Mouse (Mus musculus) intestine, embryonic 15.5 days (tissue): ENCODE measurements around the gene Msrb1. TPM values are rescaled to one million over a fixed set of nuclear protein-coding genes. Genes with fewer than 3 reads are reported as not detected.

Experiments used
- ATAC-seq: fragments of 200-750 bp; cut with Nextera tagmentation; 2 replicates; pipeline ENCODE4 v1.8.0; 2017; ENCODE audit warnings: moderate TSS enrichment, moderate library complexity
- H3K27ac ChIP-seq: fragments of 300-500 bp; sonication (generic); 2 replicates; pipeline ENCODE4 v1.5.1; 2015; ENCODE audit warnings: mild to moderate bottlenecking, inconsistent platforms
- H3K27me3 ChIP-seq: fragments of 300-500 bp; sonication (generic); replicated peaks from 2 replicates; pipeline ENCODE4 v1.6.1; 2015; ENCODE audit warnings: inconsistent platforms
- H3K36me3 ChIP-seq: fragments of 300-500 bp; sonication (generic); 2 replicates; pipeline ENCODE4 v1.6.1; 2015; ENCODE audit warnings: inconsistent platforms
- H3K4me1 ChIP-seq: fragments of 300-500 bp; sonication (generic); replicated peaks from 2 replicates; pipeline ENCODE4 v1.6.1; 2015; ENCODE audit warnings: inconsistent platforms
- H3K4me2 ChIP-seq: fragments of 300-500 bp; sonication (generic); replicated peaks from 2 replicates; pipeline ENCODE4 v1.6.1; 2015; ENCODE audit warnings: mild to moderate bottlenecking, inconsistent platforms
- H3K4me3 ChIP-seq: fragments of 300-500 bp; sonication (generic); replicated peaks from 2 replicates; pipeline ENCODE4 v1.5.1; 2015; ENCODE audit warnings: inconsistent platforms
- H3K9ac ChIP-seq: fragments of 300-500 bp; sonication (generic); 2 replicates; pipeline ENCODE4 v1.6.1; 2015; ENCODE audit warnings: inconsistent platforms
- H3K9me3 ChIP-seq: fragments of 300-500 bp; sonication (generic); 2 replicates; pipeline ENCODE4 v1.6.1; 2016; ENCODE audit warnings: inconsistent platforms
- WGBS: fragments of 180-500 bp; shearing (Covaris S2); methylation state at CpG from one replicate; pipeline ENCODE4 v1.1.7; 2015; 5-methylcytosine and 5-hydroxymethylcytosine counted together
- polyA plus RNA-seq: library from polyadenylated mRNA; unstranded; fragments of >200 nt; fragmentation: Nextera tagmentation; extraction: Ambion mirVana; gene quantifications from 2 replicates; pipeline ENCODE4 v1.2.1, GENCODE M21; 2015

Gene Msrb1
- polyA plus RNA-seq, 1 experiment from 2014 or later: 32.4 TPM

DNA sequence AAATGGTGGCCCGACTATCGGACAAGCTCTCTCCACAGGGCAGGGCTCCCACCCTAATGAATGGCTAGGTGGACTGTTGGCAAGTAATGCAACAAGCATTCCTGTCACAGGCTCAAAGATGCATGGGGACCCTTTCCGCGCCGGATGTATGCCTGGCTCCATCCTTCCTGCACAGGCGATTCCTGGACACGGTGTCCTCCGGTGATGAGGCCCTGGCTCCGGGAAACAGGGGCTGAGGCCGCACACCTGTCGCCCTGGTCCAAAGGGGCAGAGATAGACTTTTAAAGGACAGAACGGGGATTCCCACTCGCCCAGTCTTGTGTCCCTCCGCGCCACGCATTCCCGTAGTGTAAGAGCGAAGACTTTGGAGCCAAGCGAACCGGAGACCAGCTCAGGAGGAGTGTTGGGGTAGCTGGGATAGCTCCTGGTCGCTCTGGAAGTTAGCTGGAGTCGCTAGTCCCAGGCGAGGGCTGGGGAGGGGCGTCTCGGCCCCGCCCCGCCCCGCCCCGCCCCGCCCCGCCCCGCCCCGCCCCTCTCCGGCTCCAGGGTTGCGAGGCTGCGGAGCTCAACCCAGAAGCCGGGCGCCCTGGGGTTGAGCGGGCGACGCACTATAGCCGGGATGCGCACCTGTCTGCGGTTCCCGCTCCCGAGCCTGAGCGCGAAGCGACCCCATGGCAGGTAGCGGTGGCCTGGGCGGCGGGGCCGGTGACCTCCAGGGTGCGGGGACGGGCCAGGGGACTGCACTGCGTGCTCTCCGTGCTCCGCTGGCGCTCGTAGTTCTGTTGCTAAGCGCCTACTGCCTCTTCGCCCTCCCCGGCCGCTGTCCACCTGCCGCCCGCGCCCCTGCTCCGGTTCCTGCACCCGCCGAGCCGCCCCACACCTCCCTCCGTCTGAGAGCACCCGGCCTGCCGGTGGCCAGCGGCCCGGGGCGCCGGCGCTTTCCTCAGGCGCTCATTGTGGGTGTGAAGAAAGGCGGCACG, 16.3 kb downstream of the Msrb1 start, which contains the start of gene Hs3st6:
Hs3st6 (plus strand) TSS at position 574 of the 980 bp plus-strand sequence.
- Histone ChIP-seq H3K36me3 (no peaks in the 10 kb centered on the region), H3K9me3 (no peaks in the 10 kb centered on the region), H3K4me3 (peak within 1 kb of the TSS; percentile 51), H3K4me2 (peak within 1 kb of the TSS; percentile 99), H3K4me1 (peaks cover 12% of the 10 kb centered on the region), H3K9ac (peak within 1 kb of the TSS; percentile 34), H3K27me3 (peaks cover 57% of the 10 kb centered on the region), H3K27ac (no peak within 1 kb of the TSS)
- 1% methylated on average over 58 of the region's 82 CpGs for WGBS
- ATAC-seq: peak; percentile 98

- H3K36me3 ChIP-seq: no peaks in the 10 kb centered on the region
- H3K27ac ChIP-seq: no peak overlapping the region
- no peak overlapping the region for H3K4me3 ChIP-seq
- no peak for ATAC-seq
- H3K4me2 ChIP-seq: no peak overlapping the region
- peaks cover 8% of the 10 kb centered on the region for H3K4me1 ChIP-seq
- WGBS: 75% methylated on average over 1 of the region's 1 CpGs
- no peak overlapping the region for H3K9ac ChIP-seq
- no peaks in the 10 kb centered on the region for H3K9me3 ChIP-seq
- peaks cover 33% of the 10 kb centered on the region for H3K27me3 ChIP-seq
These were observed 21.0 kb downstream of the Msrb1 start for GRCm38 (mm10) chr17:24757394-24757793.

- Histone ChIP-seq H3K9me3 (no peaks in the 10 kb centered on the region), H3K4me2 (no peak overlapping the region), H3K4me3 (no peak overlapping the region), H3K9ac (no peak overlapping the region), H3K27ac (no peak overlapping the region), H3K36me3 (no peaks in the 10 kb centered on the region), H3K27me3 (no peaks in the 10 kb centered on the region), H3K4me1 (peaks cover 3% of the 10 kb centered on the region; the same call in 1 of the 2 replicates)
- no peak for ATAC-seq
- WGBS: 53% methylated on average over 5 of the region's 5 CpGs
These were observed 24.7 kb downstream of the Msrb1 start for GRCm38 (mm10) chr17:24761121-24761520.

GRCm38 (mm10) chr17:24765016-24765905, 28.8 kb downstream of the Msrb1 start:
- H3K9ac ChIP-seq: no peak overlapping the region
- no peaks in the 10 kb centered on the region for H3K36me3 ChIP-seq
- H3K4me3 ChIP-seq: no peak overlapping the region
- WGBS: 46% methylated on average over 22 of the region's 22 CpGs
- H3K27me3 ChIP-seq: no peaks in the 10 kb centered on the region
- no peak overlapping the region for H3K4me2 ChIP-seq
- peaks cover 3% of the 10 kb centered on the region; the same call in 1 of the 2 replicates for H3K4me1 ChIP-seq
- H3K27ac ChIP-seq: 0 out of 2 replicates have a peak overlapping the region, but pooled peaks have one; percentile 14
- no peak for ATAC-seq
- H3K9me3 ChIP-seq: no peaks in the 10 kb centered on the region

GRCm38 (mm10) chr17:24766266-24766875, 29.9 kb downstream of the Msrb1 start:
- ATAC-seq: no peak
- Histone ChIP-seq H3K9me3 (no peaks in the 10 kb centered on the region), H3K4me1 (peaks cover 3% of the 10 kb centered on the region; the same call in 1 of the 2 replicates), H3K36me3 (no peaks in the 10 kb centered on the region), H3K9ac (no peak overlapping the region), H3K27me3 (no peaks in the 10 kb centered on the region), H3K4me2 (no peak overlapping the region), H3K27ac (no peak overlapping the region), H3K4me3 (no peak overlapping the region)
- WGBS: 17% methylated on average over 12 of the region's 12 CpGs

GRCm38 (mm10) chr17:24769146-24769545, 32.7 kb downstream of the Msrb1 start:
- no peak for ATAC-seq
- H3K4me3 ChIP-seq: no peak overlapping the region
- no peaks in the 10 kb centered on the region for H3K36me3 ChIP-seq
- 26% methylated on average over 3 of the region's 3 CpGs for WGBS
- H3K27ac ChIP-seq: no peak overlapping the region
- no peaks in the 10 kb centered on the region for H3K27me3 ChIP-seq
- H3K4me2 ChIP-seq: no peak overlapping the region
- peaks cover 3% of the 10 kb centered on the region; the same call in 1 of the 2 replicates for H3K4me1 ChIP-seq
- H3K9ac ChIP-seq: no peak overlapping the region
- H3K9me3 ChIP-seq: no peaks in the 10 kb centered on the region

DNA sequence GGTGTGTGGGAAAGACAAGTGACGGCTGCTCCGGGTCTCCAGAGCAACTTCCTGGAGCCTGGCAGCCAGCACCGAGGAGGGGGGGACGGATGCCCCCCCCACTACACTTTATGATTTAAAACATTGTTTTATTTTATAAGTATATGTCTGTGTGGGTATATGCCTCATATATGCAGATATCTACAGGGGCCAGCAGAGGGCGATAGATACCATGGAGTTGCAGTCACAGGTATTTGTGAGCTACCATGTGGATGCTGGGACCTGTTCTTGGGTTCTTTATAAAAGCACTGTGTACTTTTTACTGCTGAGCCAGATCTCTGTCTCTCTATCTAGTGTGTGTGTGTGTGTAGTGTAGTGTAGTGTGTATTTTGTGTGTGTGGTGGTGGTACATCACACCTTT, 36.8 kb downstream of the Msrb1 start:
- ATAC-seq: no peak
- Histone ChIP-seq H3K27me3 (no peaks in the 10 kb centered on the region), H3K4me2 (no peak overlapping the region), H3K9me3 (no peaks in the 10 kb centered on the region), H3K4me3 (no peak overlapping the region), H3K4me1 (no peaks in the 10 kb centered on the region), H3K27ac (no peak overlapping the region), H3K9ac (no peak overlapping the region), H3K36me3 (no peaks in the 10 kb centered on the region)
- WGBS: 86% methylated on average over 5 of the region's 5 CpGs

DNA sequence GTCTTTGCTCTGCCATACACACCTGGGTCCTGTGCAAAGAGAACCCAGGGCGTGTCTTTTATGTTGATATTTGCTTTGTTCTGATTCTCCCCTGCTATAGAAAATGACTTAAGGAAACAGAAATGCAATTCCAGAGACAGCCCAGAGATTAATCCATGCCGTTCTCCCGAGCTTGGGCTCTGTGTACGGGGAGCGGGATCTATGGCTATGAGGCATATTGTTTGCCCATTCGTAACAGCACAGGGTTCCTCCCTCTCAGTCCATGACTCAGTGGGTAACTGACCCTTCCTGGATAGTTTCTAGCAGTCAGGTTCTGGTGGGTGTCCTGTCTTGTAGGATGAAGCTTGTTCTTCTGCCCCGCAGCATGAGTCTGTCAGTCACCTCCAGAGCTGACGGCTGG, 38.7 kb downstream of the Msrb1 start:
- no peak for ATAC-seq

DNA sequence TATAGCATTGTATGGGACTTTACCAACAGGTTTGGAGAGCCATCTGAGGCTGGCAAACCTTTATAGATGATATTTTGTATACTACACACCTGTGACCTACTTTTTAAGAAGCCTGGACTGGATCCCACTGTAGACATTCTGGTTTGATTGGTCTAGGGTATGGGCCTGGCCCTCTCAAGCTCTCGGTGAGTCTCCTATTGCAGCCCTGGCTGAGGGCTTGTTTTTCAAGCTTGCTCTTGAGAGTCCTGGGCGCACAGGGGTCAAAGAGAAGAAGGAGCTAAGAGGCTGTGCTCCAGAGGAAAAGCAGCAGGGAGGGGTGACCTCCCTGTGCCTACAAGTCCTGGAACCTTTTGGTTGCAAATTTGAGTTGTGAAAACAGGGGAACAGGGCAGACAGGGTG, 40.6 kb downstream of the Msrb1 start:
- H3K4me1 ChIP-seq: no peaks in the 10 kb centered on the region
- H3K27ac ChIP-seq: no peak overlapping the region
- H3K9ac ChIP-seq: no peak overlapping the region
- no peak overlapping the region for H3K4me3 ChIP-seq
- H3K36me3 ChIP-seq: no peaks in the 10 kb centered on the region
- no peaks in the 10 kb centered on the region for H3K27me3 ChIP-seq
- no peak for ATAC-seq
- WGBS: 77% methylated on average over 2 of the region's 2 CpGs
- no peaks in the 10 kb centered on the region for H3K9me3 ChIP-seq
- H3K4me2 ChIP-seq: no peak overlapping the region

More for the DNA sequence above, 38.7 kb downstream of the Msrb1 start:
- H3K4me3 ChIP-seq: no peak overlapping the region
- H3K36me3 ChIP-seq: no peaks in the 10 kb centered on the region
- H3K27ac ChIP-seq: no peak overlapping the region
- 66% methylated on average over 8 of the region's 8 CpGs for WGBS
- no peaks in the 10 kb centered on the region for H3K9me3 ChIP-seq
- H3K4me2 ChIP-seq: no peak overlapping the region
- H3K27me3 ChIP-seq: no peaks in the 10 kb centered on the region
- no peaks in the 10 kb centered on the region for H3K4me1 ChIP-seq
- H3K9ac ChIP-seq: no peak overlapping the region

DNA sequence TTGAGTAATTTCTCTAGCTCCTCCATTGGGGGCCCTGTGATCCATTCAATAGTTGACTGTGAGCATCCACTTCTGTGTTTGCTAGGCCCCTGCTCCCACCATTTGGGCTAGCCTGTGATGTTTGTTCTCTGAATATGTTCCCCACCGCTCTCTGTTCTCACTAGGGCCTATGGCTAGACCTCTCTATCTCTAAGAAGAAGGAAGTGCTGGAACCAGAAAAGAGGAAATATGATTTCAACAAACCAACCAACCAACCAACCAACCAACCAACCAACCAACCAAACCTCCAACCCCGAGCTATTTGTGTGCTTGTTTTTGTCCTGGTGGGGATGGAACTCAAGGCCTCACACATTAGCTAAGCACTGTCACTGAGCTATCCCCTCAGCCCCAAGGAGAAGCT, 44.4 kb downstream of the Msrb1 start:
- no peaks in the 10 kb centered on the region for H3K36me3 ChIP-seq
- no peak overlapping the region for H3K4me3 ChIP-seq
- H3K4me1 ChIP-seq: no peaks in the 10 kb centered on the region
- no peaks in the 10 kb centered on the region for H3K9me3 ChIP-seq
- no peak overlapping the region for H3K4me2 ChIP-seq
- H3K27me3 ChIP-seq: no peaks in the 10 kb centered on the region
- no peak overlapping the region for H3K27ac ChIP-seq
- no peak for ATAC-seq
- WGBS: 86% methylated on average over 2 of the region's 2 CpGs
- H3K9ac ChIP-seq: no peak overlapping the region

GRCm38 (mm10) chr17:24792190-24792589, 55.7 kb downstream of the Msrb1 start:
- H3K27me3 ChIP-seq: no peaks in the 10 kb centered on the region
- no peaks in the 10 kb centered on the region for H3K9me3 ChIP-seq
- H3K4me2 ChIP-seq: no peak overlapping the region
- H3K9ac ChIP-seq: no peak overlapping the region
- no peaks in the 10 kb centered on the region for H3K4me1 ChIP-seq
- no peak for ATAC-seq
- H3K4me3 ChIP-seq: no peak overlapping the region
- no peaks in the 10 kb centered on the region for H3K36me3 ChIP-seq
- H3K27ac ChIP-seq: no peak overlapping the region
- WGBS: 49% methylated on average over 8 of the region's 8 CpGs
